7 mouse cellular contexts compared by ENCODE assay signal in genomic region chr7:3414888-3415287, GRCm38 (mm10). TPM values are rescaled to one million over a fixed set of nuclear protein-coding genes. Genes with fewer than 3 reads are reported as not detected.
DNase-seq lines count a peak whose midpoint lies in the region; ATAC-seq and TF ChIP-seq lines count a peak whose summit lies in the region.

No protein-coding gene starts in this region.

- H3K9ac ChIP-seq in ES-E14 (ENCODE audit: insufficient read depth, low read depth, low read length, poor library complexity, severe bottlenecking) = peak overlapping the region; percentile 74
- H3K9ac ChIP-seq in forebrain, embryonic 12.5 days = peak overlapping the region; percentile 87
- H3K9ac ChIP-seq in intestine, embryonic 14.5 days (ENCODE audit: low read length) = peak overlapping the region; percentile 22
- peak overlapping the region; percentile 60 for H3K9ac ChIP-seq in lung, embryonic 14.5 days

- TF ChIP-seq POLR2A in olfactory bulb, adult 2 months (IDR thresholded peaks at IDR 0.05; ENCODE audit: insufficient read depth, low read depth, low read length) = no peak

- in situ Hi-C loops in ES-E14 (cut with MboI; ENCODE audit: low sequenced_read_pairs in 2 of 2, unreplicated experiment in 2 of 2) = no loop called here

- no peak overlapping the region for H3K27ac ChIP-seq in ES-E14 (ENCODE audit: insufficient read depth, low read depth, low read length, poor library complexity, severe bottlenecking)
- H3K27ac ChIP-seq in forebrain, embryonic 12.5 days = 0 out of 2 replicates have a peak overlapping the region, but pooled peaks have one; percentile 19
- H3K27ac ChIP-seq in intestine, embryonic 14.5 days (ENCODE audit: low read depth) = no peak overlapping the region
- H3K27ac ChIP-seq in lung, embryonic 14.5 days (ENCODE audit: low read depth) = no peak overlapping the region
- H3K27ac ChIP-seq in olfactory bulb, adult 2 months (ENCODE audit: insufficient read depth, low read depth, low read length) = no peak overlapping the region

- TF ChIP-seq CTCF in lung, embryonic 14.5 days (IDR thresholded peaks at IDR 0.05; ENCODE audit: low read depth) = no peak
- no peak for TF ChIP-seq CTCF in olfactory bulb, adult 2 months (IDR thresholded peaks at IDR 0.05; ENCODE audit: insufficient read depth, low read depth, low read length)

- H3K9me3 ChIP-seq in ES-E14 (ENCODE audit: control insufficient read depth, insufficient read depth, low read depth, low read length) = no peaks in the 10 kb centered on the region
- no peaks in the 10 kb centered on the region for H3K9me3 ChIP-seq in forebrain, embryonic 12.5 days
- H3K9me3 ChIP-seq in intestine, embryonic 14.5 days (ENCODE audit: control insufficient read depth, low read length) = no peaks in the 10 kb centered on the region
- H3K9me3 ChIP-seq in lung, embryonic 14.5 days (ENCODE audit: low read depth, low read length) = no peaks in the 10 kb centered on the region

- ATAC-seq in forebrain, embryonic 12.5 days (ENCODE audit: low FRiP score) = peak; percentile 12; the same call in 1 of the 2 replicates
- ATAC-seq in intestine, embryonic 14.5 days (replicated peaks; ENCODE audit: low FRiP score, low TSS enrichment, low read depth) = no peak
- no peak for ATAC-seq in lung, embryonic 14.5 days (ENCODE audit: insufficient read depth)

- H3K4me2 ChIP-seq in forebrain, embryonic 12.5 days = peak overlapping the region; percentile 100
- H3K4me2 ChIP-seq in intestine, embryonic 14.5 days (ENCODE audit: low read length) = peak overlapping the region; percentile 89
- H3K4me2 ChIP-seq in lung, embryonic 14.5 days = peak overlapping the region; percentile 96

- no peaks in the 10 kb centered on the region for H3K36me3 ChIP-seq in ES-E14 (ENCODE audit: control insufficient read depth, insufficient read depth, low read length, poor library complexity, severe bottlenecking)
- H3K36me3 ChIP-seq in forebrain, embryonic 12.5 days (replicated peaks) = no peaks in the 10 kb centered on the region
- H3K36me3 ChIP-seq in intestine, embryonic 14.5 days (ENCODE audit: control insufficient read depth, insufficient read depth, low read length) = no peaks in the 10 kb centered on the region
- H3K36me3 ChIP-seq in lung, embryonic 14.5 days (ENCODE audit: insufficient read depth) = no peaks in the 10 kb centered on the region

- WGBS in forebrain, embryonic 12.5 days = 1% methylated on average over 38 of the region's 47 CpGs
- WGBS in intestine, embryonic 14.5 days = under 1% methylated on average over 36 of the region's 47 CpGs
- 0% methylated on average over 43 of the region's 47 CpGs for WGBS in lung, embryonic 14.5 days
- WGBS in olfactory bulb, adult 2 months = 19% methylated on average over 47 of the region's 47 CpGs

- no peak for DNase-seq in ES-E14 (ENCODE audit: low read depth, low spot score)
- peak; percentile 76 to 81 for DNase-seq in adrenal gland, postnatal 36 days
- peak; percentile 70 for DNase-seq in intestine, embryonic 14.5 days (ENCODE audit: low spot score)
- peak; percentile 67 for DNase-seq in lung, embryonic 14.5 days
- DNase-seq in layer of hippocampus, adult 9-11 months = no peak

- H3K27me3 ChIP-seq in forebrain, embryonic 12.5 days = peaks cover 65% of the 10 kb centered on the region
- peaks cover 82% of the 10 kb centered on the region for H3K27me3 ChIP-seq in intestine, embryonic 14.5 days (replicated peaks; ENCODE audit: control insufficient read depth, insufficient read depth, low read length)
- H3K27me3 ChIP-seq in lung, embryonic 14.5 days (ENCODE audit: insufficient read depth, low read length) = peaks cover 64% of the 10 kb centered on the region

- H3K4me3 ChIP-seq in ES-E14 (ENCODE audit: insufficient read depth in 1 of 2, low read depth in 1 of 2, low read length in 2 of 2, poor library complexity in 1 of 2, severe bottlenecking in 1 of 2) = peak overlapping the region; percentile 63 to 77
- peak overlapping the region; percentile 60 for H3K4me3 ChIP-seq in forebrain, embryonic 12.5 days (replicated peaks)
- peak overlapping the region; percentile 49 for H3K4me3 ChIP-seq in intestine, embryonic 14.5 days (ENCODE audit: low read depth, low read length)
- H3K4me3 ChIP-seq in lung, embryonic 14.5 days (ENCODE audit: low read depth, low read length) = peak overlapping the region; percentile 52
- peak overlapping the region; percentile 55 for H3K4me3 ChIP-seq in olfactory bulb, adult 2 months (ENCODE audit: insufficient read depth, low read depth, low read length)

- peaks cover 5 to 15% of the 10 kb centered on the region in 2 experiments; a peak in 2 of 4 replicates for H3K4me1 ChIP-seq in ES-E14 (ENCODE audit: control insufficient read depth in 2 of 2, insufficient read depth in 2 of 2, low read length in 2 of 2, poor library complexity in 1 of 2)
- peaks cover 24% of the 10 kb centered on the region for H3K4me1 ChIP-seq in forebrain, embryonic 12.5 days
- H3K4me1 ChIP-seq in intestine, embryonic 14.5 days (replicated peaks; ENCODE audit: control insufficient read depth, insufficient read depth, low read length) = peaks cover 5% of the 10 kb centered on the region
- H3K4me1 ChIP-seq in lung, embryonic 14.5 days (ENCODE audit: insufficient read depth) = no peaks in the 10 kb centered on the region
- H3K4me1 ChIP-seq in olfactory bulb, adult 2 months (ENCODE audit: control insufficient read depth, insufficient read depth, low read length) = peaks cover 24% of the 10 kb centered on the region

TF ChIP-seq in ES-E14, 5 proteins besides CTCF, POLR2A, EP300 and RAD21:
- TF ChIP-seq ZNF384 (IDR thresholded peaks at IDR 0.05; ENCODE audit: low read depth, low read length) (no peak), CHD2 (IDR thresholded peaks at IDR 0.05; ENCODE audit: low read depth, low read length) (no peak), HCFC1 (IDR thresholded peaks at IDR 0.05; ENCODE audit: borderline replicate concordance, insufficient read depth, low read length) (no peak), ZC3H11A (IDR thresholded peaks at IDR 0.05; ENCODE audit: borderline replicate concordance, low read depth, low read length) (no peak), MAFK (IDR thresholded peaks at IDR 0.05; ENCODE audit: insufficient read depth, low read depth, low read length) (no peak)

RNA-seq across cellular contexts. Expression of gene Cacng6, which starts 9.1 kb away (rescaled TPM):
- total RNA-seq in ES-E14 (2012; rRNA removed) = 5.8 and 6.1 TPM in 2 replicates
- not detected for total RNA-seq in adrenal gland, postnatal 36 days (2021)
- 0.10 and 0.22 TPM in 2 replicates for polyA plus RNA-seq in forebrain, embryonic 12.5 days (2016; fragmentation: Nextera tagmentation; extraction: Ambion mirVana)
- 0.13 TPM in 1 of 2 replicates, not detected in the other for polyA plus RNA-seq in intestine, embryonic 14.5 days (2014; fragmentation: Nextera tagmentation; extraction: Ambion mirVana)
- not detected in 2 replicates for polyA plus RNA-seq in lung, embryonic 14.5 days (2014; fragmentation: Nextera tagmentation; extraction: Ambion mirVana)
- polyA plus RNA-seq in olfactory bulb, adult 2 months (2012; ENCODE audit: insufficient read depth, insufficient read length, low replicate concordance, missing spikeins) = not detected in 2 replicates

RNA-seq across cellular contexts. Expression of gene Cacng8, which starts 24.4 kb away (rescaled TPM):
- 7.8 and 9.8 TPM in 2 replicates for total RNA-seq in ES-E14 (2012; rRNA removed)
- total RNA-seq in adrenal gland, postnatal 36 days (2021) = 1 to 10 TPM; 2.0 to 5.1 TPM
- polyA plus RNA-seq in forebrain, embryonic 12.5 days (2016; fragmentation: Nextera tagmentation; extraction: Ambion mirVana) = 6.3 and 8.2 TPM in 2 replicates
- 2.5 and 3.1 TPM in 2 replicates for polyA plus RNA-seq in intestine, embryonic 14.5 days (2014; fragmentation: Nextera tagmentation; extraction: Ambion mirVana)
- polyA plus RNA-seq in lung, embryonic 14.5 days (2014; fragmentation: Nextera tagmentation; extraction: Ambion mirVana) = 2.9 and 4.8 TPM in 2 replicates
- polyA plus RNA-seq in olfactory bulb, adult 2 months (2012; ENCODE audit: insufficient read depth, insufficient read length, low replicate concordance, missing spikeins) = not detected in 2 replicates

Comparison
In these comparisons a context has a peak if more than half of its experiments do, and no peak if none do; other contexts are left out.
1. DNase-seq: peak in adrenal gland, postnatal 36 days (2 of 2), intestine, embryonic 14.5 days (single experiment) and lung, embryonic 14.5 days (single experiment); none in ES-E14 (single experiment) and layer of hippocampus, adult 9-11 months (single experiment).
2. H3K9ac ChIP-seq: peak in every context shown above with its lines; median percentile 87 in forebrain, embryonic 12.5 days; 74 in ES-E14; 60 in lung, embryonic 14.5 days; 22 in intestine, embryonic 14.5 days.
3. Peak in every context shown above with its lines, with median percentiles within 50 percentile points of each other: H3K4me3 ChIP-seq and H3K4me2 ChIP-seq.